Mouse (Mus musculus): ENCODE data around the gene Slc8b1. TPM values are rescaled to one million over a fixed set of nuclear protein-coding genes. Genes with fewer than 3 reads are reported as not detected.

The Slc8b1 gene
- polyA plus RNA-seq, 1 experiment from 2014 or later, result 2.1 TPM

DNA sequence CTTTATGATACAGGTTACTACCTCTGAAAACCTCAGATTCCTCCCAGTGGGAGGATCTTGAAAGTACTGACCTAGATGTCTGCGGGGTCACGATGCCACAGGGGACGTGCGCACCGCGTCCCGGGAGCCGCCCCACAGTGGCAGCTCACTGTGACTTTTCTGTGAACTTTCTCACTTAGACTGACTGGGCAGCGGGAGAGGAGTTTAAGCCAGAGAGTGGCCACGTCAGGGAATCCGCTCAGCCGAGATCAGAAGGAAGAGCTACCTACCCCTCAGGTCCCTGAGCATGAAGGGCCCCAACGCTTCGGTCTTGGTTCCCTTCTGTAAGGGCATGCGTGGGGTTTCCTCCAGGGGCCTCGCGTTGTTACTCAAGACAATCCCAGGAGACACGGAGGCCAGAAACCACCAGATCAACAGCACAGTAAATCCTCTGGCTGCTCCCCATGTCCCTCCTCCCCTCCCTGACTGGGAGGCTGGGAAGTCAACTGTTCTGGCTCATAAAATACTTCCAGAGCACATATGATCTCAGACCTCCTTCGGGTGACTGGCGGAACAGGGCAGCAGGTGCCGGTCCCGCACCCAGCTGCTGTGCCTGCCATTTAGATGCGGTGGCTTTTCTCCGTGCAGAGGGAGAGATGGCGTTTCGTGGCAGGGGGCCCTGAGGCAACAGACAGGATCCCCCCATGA is 68.4 kb downstream of the Slc8b1 start:
- WGBS (ENCODE audit: insufficient replicate concordance), result 67% methylated on average over 26 of the region's 26 CpGs
- Histone ChIP-seq H3K27me3 (ENCODE audit: control insufficient read depth, insufficient read depth, low read length) (no peaks in the 10 kb centered on the region), H3K4me1 (ENCODE audit: control insufficient read depth, insufficient read depth, low read length) (peaks cover 29% of the 10 kb centered on the region), H3K36me3 (ENCODE audit: control insufficient read depth, insufficient read depth, low read length) (peaks cover 4% of the 10 kb centered on the region; the same call in 1 of the 2 replicates), H3K9me3 (replicated peaks; ENCODE audit: control insufficient read depth, low read length) (no peaks in the 10 kb centered on the region), H3K4me3 (ENCODE audit: low read depth, low read length) (no peak overlapping the region), H3K4me2 (no peak overlapping the region), H3K27ac (ENCODE audit: low read depth, low read length) (peak overlapping the region; percentile 4; the same call in 1 of the 2 replicates), H3K9ac (ENCODE audit: low read depth, low read length) (no peak overlapping the region)
- ATAC-seq (replicated peaks; ENCODE audit: insufficient number of reproducible peaks, low FRiP score, low TSS enrichment), result no peak

DNA sequence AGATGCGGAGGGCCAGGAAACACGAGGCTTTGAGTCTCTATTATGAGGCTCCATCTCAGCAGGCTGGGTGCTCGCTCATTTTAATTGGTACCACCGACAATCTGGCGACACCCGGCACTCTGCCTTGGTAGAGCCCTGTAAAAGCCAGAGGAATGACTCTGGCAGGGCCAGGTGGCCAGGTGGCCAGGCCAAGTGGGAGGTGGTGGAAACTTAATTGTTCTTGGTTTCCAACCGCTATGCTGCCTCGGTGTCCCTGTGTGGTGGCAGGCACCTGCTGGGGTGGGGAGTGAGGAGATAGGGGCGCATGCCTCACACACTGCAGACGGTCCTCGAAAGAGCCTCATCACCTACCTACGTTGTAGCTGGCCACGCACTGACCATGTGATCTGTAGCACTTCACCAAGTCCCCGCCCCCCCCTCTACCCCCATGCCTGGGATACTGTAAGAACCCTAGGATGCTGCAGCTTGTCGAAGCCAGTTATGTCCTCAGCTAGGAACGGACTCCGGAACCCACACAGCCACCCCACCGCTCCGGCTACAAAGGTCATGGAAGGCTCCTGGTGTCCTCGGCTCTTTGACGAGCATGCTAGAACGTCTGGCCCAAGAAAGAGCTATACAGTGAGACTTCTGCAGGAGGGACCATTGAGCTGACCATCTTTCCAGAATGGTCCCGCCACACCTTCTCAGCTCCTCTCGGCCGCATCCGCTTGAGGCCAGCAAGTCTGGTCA is 69.1 kb downstream of the Slc8b1 start:
- peaks cover 26% of the 10 kb centered on the region for H3K4me1 ChIP-seq (ENCODE audit: control insufficient read depth, insufficient read depth, low read length)
- no peak overlapping the region for H3K27ac ChIP-seq (ENCODE audit: low read depth, low read length)
- 91% methylated on average over 26 of the region's 26 CpGs for WGBS (ENCODE audit: insufficient replicate concordance)
- H3K36me3 ChIP-seq (ENCODE audit: control insufficient read depth, insufficient read depth, low read length), result peaks cover 4% of the 10 kb centered on the region; the same call in 1 of the 2 replicates
- H3K9ac ChIP-seq (ENCODE audit: low read depth, low read length), result no peak overlapping the region
- H3K9me3 ChIP-seq (replicated peaks; ENCODE audit: control insufficient read depth, low read length), result no peaks in the 10 kb centered on the region
- H3K27me3 ChIP-seq (ENCODE audit: control insufficient read depth, insufficient read depth, low read length), result no peaks in the 10 kb centered on the region
- ATAC-seq (replicated peaks; ENCODE audit: insufficient number of reproducible peaks, low FRiP score, low TSS enrichment), result no peak
- H3K4me2 ChIP-seq, result no peak overlapping the region
- no peak overlapping the region for H3K4me3 ChIP-seq (ENCODE audit: low read depth, low read length)

DNA sequence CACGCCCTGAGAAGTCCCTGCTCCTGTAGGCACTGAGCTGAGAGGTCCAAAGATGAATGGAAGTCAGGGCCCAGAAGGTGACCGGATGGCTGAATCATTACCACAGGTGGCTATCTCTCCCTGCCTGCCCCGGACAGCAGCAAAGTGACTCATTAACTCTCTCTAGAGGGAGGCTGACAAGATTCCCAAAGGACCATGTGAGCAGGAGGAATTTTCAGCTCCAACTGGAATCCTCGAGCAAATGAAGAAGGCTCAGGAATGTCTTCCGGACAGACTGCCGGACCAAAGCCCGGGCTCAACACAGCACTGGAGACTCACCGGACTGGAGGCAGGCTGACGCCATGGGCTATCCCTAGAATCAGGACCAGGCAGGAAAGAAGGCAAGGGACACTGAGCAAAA is 71.0 kb downstream of the Slc8b1 start:
- Histone ChIP-seq H3K27ac (ENCODE audit: low read depth, low read length) (no peak overlapping the region; the same call in 1 of the 2 replicates), H3K27me3 (ENCODE audit: control insufficient read depth, insufficient read depth, low read length) (no peaks in the 10 kb centered on the region), H3K9me3 (replicated peaks; ENCODE audit: control insufficient read depth, low read length) (no peaks in the 10 kb centered on the region), H3K4me2 (no peak overlapping the region), H3K4me3 (ENCODE audit: low read depth, low read length) (no peak overlapping the region), H3K9ac (ENCODE audit: low read depth, low read length) (no peak overlapping the region), H3K36me3 (ENCODE audit: control insufficient read depth, insufficient read depth, low read length) (peaks cover 4% of the 10 kb centered on the region; the same call in 1 of the 2 replicates), H3K4me1 (ENCODE audit: control insufficient read depth, insufficient read depth, low read length) (peaks cover 36% of the 10 kb centered on the region)
- ATAC-seq (replicated peaks; ENCODE audit: insufficient number of reproducible peaks, low FRiP score, low TSS enrichment), result no peak
- WGBS (ENCODE audit: insufficient replicate concordance), result 61% methylated on average over 9 of the region's 9 CpGs

DNA sequence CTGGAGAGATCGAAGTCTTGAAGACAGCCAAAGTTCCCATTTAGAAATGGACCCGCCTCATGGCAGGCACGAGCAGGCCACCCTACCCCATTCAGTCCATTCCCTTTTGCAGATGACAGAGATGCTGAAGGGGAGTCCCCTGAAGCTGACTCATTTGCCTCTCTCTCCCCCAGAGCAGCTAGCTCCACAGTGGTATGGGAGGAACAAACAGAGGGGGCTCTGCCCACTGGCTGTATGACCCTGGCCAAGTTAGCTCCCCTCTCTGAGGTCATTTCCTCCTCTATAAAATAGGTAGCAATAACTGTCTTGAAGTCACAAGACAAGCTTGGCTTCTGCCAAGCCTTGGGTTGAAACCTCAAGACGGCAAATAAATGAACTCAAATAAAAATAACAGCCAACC is 72.5 kb downstream of the Slc8b1 start:
- 94% methylated on average over 4 of the region's 4 CpGs for WGBS (ENCODE audit: insufficient replicate concordance)
- H3K4me1 ChIP-seq (ENCODE audit: control insufficient read depth, insufficient read depth, low read length), result peaks cover 33% of the 10 kb centered on the region
- ATAC-seq (replicated peaks; ENCODE audit: insufficient number of reproducible peaks, low FRiP score, low TSS enrichment), result no peak
- no peak overlapping the region for H3K4me3 ChIP-seq (ENCODE audit: low read depth, low read length)
- H3K27me3 ChIP-seq (ENCODE audit: control insufficient read depth, insufficient read depth, low read length), result no peaks in the 10 kb centered on the region
- H3K36me3 ChIP-seq (ENCODE audit: control insufficient read depth, insufficient read depth, low read length), result peaks cover 4% of the 10 kb centered on the region; the same call in 1 of the 2 replicates
- no peak overlapping the region for H3K27ac ChIP-seq (ENCODE audit: low read depth, low read length)
- no peak overlapping the region for H3K4me2 ChIP-seq
- H3K9ac ChIP-seq (ENCODE audit: low read depth, low read length), result no peak overlapping the region
- no peaks in the 10 kb centered on the region for H3K9me3 ChIP-seq (replicated peaks; ENCODE audit: control insufficient read depth, low read length)

Other genes starting within 250 kb of the Slc8b1 start
- gene Lhx5, start 79.5 kb upstream of the Slc8b1 start, polyA plus RNA-seq (2014; fragmentation: Nextera tagmentation; extraction: Ambion mirVana), result 0.11 TPM in 1 of 2 replicates, not detected in the other
- gene Sdsl, start 38.4 kb upstream of the Slc8b1 start, polyA plus RNA-seq (2014; fragmentation: Nextera tagmentation; extraction: Ambion mirVana), result 6.6 and 8.6 TPM in 2 replicates
- 0.18 TPM in 1 of 2 replicates, not detected in the other for gene Sds, start 34.6 kb upstream of the Slc8b1 start, polyA plus RNA-seq (2014; fragmentation: Nextera tagmentation; extraction: Ambion mirVana)
- gene Plbd2, start 7.5 kb upstream of the Slc8b1 start, polyA plus RNA-seq (2014; fragmentation: Nextera tagmentation; extraction: Ambion mirVana), result 28.7 and 30.0 TPM in 2 replicates
- 18.1 and 19.1 TPM in 2 replicates for gene Tpcn1, start 77.5 kb downstream of the Slc8b1 start, polyA plus RNA-seq (2014; fragmentation: Nextera tagmentation; extraction: Ambion mirVana)
- 0.18 and 0.54 TPM in 2 replicates for gene Iqcd, start 77.8 kb downstream of the Slc8b1 start, polyA plus RNA-seq (2014; fragmentation: Nextera tagmentation; extraction: Ambion mirVana)
- gene Rita1, start 101.4 kb downstream of the Slc8b1 start, polyA plus RNA-seq (2014; fragmentation: Nextera tagmentation; extraction: Ambion mirVana), result 5.6 and 7.9 TPM in 2 replicates
- gene Ddx54, start 101.6 kb downstream of the Slc8b1 start, polyA plus RNA-seq (2014; fragmentation: Nextera tagmentation; extraction: Ambion mirVana), result 22.2 and 23.5 TPM in 2 replicates
- not detected in 2 replicates for gene Cfap73, start 123.1 kb downstream of the Slc8b1 start, polyA plus RNA-seq (2014; fragmentation: Nextera tagmentation; extraction: Ambion mirVana)
- 0.27 and 0.30 TPM in 2 replicates for gene Rasal1, start 137.6 kb downstream of the Slc8b1 start, polyA plus RNA-seq (2014; fragmentation: Nextera tagmentation; extraction: Ambion mirVana)
- 0.45 and 0.53 TPM in 2 replicates for gene Dtx1, start 200.8 kb downstream of the Slc8b1 start, polyA plus RNA-seq (2014; fragmentation: Nextera tagmentation; extraction: Ambion mirVana)
- 0.07 and 0.13 TPM in 2 replicates for gene Oas2, start 238.7 kb downstream of the Slc8b1 start, polyA plus RNA-seq (2014; fragmentation: Nextera tagmentation; extraction: Ambion mirVana)